Mouse (Mus musculus): ENCODE results near the gene Arhgap15. TPM values are rescaled to one million over a fixed set of nuclear protein-coding genes. Genes with fewer than 3 reads are reported as not detected.
A peak's percentile ranks its signal among the peaks of the same experiment; 100 is the strongest.

Arhgap15 gene
- polyA plus RNA-seq, 1 experiment: not detected

GRCm38 (mm10) chr2:43796448-43796847 is 47.8 kb downstream of the Arhgap15 start:
- Histone ChIP-seq H3K4me3 (ENCODE audit: insufficient read depth, low read length) (no peak overlapping the region), H3K4me1 (ENCODE audit: control insufficient read depth, insufficient read depth, low read length) (no peaks in the 10 kb centered on the region), H3K27ac (ENCODE audit: insufficient read depth, low read length) (no peak overlapping the region)
- no peak for TF ChIP-seq CTCF (IDR thresholded peaks at IDR 0.05; ENCODE audit: borderline replicate concordance, insufficient read depth, low read length)

DNA sequence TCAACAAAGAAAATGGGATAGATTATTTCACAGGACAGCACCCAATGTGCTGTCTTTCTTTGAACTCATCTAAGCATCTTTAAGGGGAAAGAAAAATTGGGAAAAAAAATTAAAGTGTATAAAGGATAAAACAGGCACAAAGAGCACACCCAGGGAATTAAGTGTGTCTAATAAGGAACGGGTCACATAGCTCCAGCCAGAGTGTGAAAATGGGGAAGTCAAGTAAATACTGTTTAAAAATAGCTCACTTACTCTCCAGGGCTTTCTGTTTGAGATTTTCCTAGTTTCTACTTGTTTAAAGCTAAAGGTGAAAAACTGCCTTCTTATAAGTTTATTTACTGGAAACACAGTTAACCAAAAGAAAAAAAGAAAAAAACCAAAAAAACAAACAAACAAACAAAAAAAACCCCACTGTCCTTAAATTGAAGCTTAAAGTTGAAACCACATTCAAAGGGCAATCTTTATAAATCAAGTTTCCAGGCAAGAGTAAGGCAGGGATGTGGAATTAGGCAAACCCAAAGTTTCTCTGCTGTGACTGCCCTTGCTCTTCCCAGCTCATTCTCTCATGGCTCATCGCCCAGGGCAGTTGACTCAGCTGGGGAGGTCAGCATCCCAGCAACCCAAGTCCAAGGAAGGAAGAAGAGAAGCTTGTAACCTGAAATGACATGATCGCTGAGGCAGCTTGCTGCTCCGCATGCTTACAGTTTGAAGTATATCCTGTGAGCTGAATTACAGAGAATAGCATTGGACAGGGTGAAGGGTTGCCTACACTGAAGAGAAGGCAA is 57.5 kb downstream of the Arhgap15 start:
- Histone ChIP-seq H3K4me3 (ENCODE audit: insufficient read depth, low read length) (no peak overlapping the region), H3K27ac (ENCODE audit: insufficient read depth, low read length) (no peak overlapping the region; the same call in 1 of the 2 replicates), H3K4me1 (ENCODE audit: control insufficient read depth, insufficient read depth, low read length) (0 out of 2 replicates have a peak, but pooled peaks cover 2% of the 10 kb centered on the region)
- TF ChIP-seq CTCF (IDR thresholded peaks at IDR 0.05; ENCODE audit: borderline replicate concordance, insufficient read depth, low read length): no peak
- TF ChIP-seq POLR2A (IDR thresholded peaks at IDR 0.05; ENCODE audit: low read depth, low read length): no peak

- no peaks in the 10 kb centered on the region for H3K4me1 ChIP-seq (ENCODE audit: control insufficient read depth, insufficient read depth, low read length)
- TF ChIP-seq CTCF (IDR thresholded peaks at IDR 0.05; ENCODE audit: borderline replicate concordance, insufficient read depth, low read length) (no peak), POLR2A (IDR thresholded peaks at IDR 0.05; ENCODE audit: low read depth, low read length) (no peak)
- H3K4me3 ChIP-seq (ENCODE audit: insufficient read depth, low read length): no peak overlapping the region
- H3K27ac ChIP-seq (ENCODE audit: insufficient read depth, low read length): peak overlapping the region; percentile 8; the same call in 1 of the 2 replicates
These were observed 67.5 kb downstream of the Arhgap15 start for GRCm38 (mm10) chr2:43815896-43816787.

DNA sequence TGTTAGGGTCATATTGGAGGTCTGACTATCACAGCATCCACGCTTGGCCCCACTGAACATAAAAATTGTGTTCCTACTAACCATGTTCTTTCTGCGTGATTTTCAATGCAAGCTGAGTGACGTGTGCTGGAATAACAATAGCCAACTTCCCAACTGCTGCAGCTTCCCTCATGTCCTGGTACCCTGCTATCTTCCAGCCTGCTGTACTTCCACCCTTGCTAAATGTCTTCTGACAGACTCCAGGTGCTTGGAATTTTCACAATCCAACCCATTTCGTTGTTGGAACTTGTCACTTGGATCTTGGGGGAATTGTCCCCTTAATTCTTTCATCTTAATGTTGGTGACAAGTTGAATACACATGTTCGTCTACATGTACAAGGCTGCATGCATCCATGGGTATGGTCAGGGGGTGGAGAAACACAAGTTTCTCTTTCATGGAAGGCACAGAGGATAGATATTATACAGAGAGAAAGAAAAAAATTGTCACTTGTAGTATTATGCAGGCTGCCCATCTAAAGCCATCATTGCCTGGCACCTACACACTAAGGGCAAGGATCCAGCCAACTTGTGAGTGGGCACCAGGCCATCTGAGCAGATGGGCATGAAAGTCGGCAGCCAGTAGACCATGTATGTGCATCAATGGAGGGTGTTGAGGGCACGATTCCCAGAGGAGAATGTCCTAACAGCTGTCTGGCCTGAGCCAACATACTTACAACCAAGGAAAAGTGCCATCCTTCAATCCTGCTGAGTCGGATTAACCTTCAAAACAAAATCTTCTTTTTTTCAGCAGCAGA is 68.4 kb downstream of the Arhgap15 start:
- H3K4me3 ChIP-seq (ENCODE audit: insufficient read depth, low read length): no peak overlapping the region
- no peaks in the 10 kb centered on the region for H3K4me1 ChIP-seq (ENCODE audit: control insufficient read depth, insufficient read depth, low read length)
- TF ChIP-seq CTCF (IDR thresholded peaks at IDR 0.05; ENCODE audit: borderline replicate concordance, insufficient read depth, low read length) (no peak), POLR2A (IDR thresholded peaks at IDR 0.05; ENCODE audit: low read depth, low read length) (no peak)
- peak overlapping the region; percentile 8; the same call in 1 of the 2 replicates for H3K27ac ChIP-seq (ENCODE audit: insufficient read depth, low read length)

- no peak overlapping the region for H3K27ac ChIP-seq (ENCODE audit: insufficient read depth, low read length)
These were observed 87.3 kb downstream of the Arhgap15 start for GRCm38 (mm10) chr2:43835931-43836330.

GRCm38 (mm10) chr2:43841644-43842043 is 93.0 kb downstream of the Arhgap15 start:
- no peaks in the 10 kb centered on the region for H3K4me1 ChIP-seq (ENCODE audit: control insufficient read depth, insufficient read depth, low read length)
- H3K27ac ChIP-seq (ENCODE audit: insufficient read depth, low read length): no peak overlapping the region
- TF ChIP-seq POLR2A (IDR thresholded peaks at IDR 0.05; ENCODE audit: low read depth, low read length) (no peak), CTCF (IDR thresholded peaks at IDR 0.05; ENCODE audit: borderline replicate concordance, insufficient read depth, low read length) (no peak)
- no peak overlapping the region for H3K4me3 ChIP-seq (ENCODE audit: insufficient read depth, low read length)

More at GRCm38 (mm10) chr2:43835931-43836330, 87.3 kb downstream of the Arhgap15 start:
- no peak for TF ChIP-seq POLR2A (IDR thresholded peaks at IDR 0.05; ENCODE audit: low read depth, low read length)
- TF ChIP-seq CTCF (IDR thresholded peaks at IDR 0.05; ENCODE audit: borderline replicate concordance, insufficient read depth, low read length): no peak
- H3K4me1 ChIP-seq (ENCODE audit: control insufficient read depth, insufficient read depth, low read length): no peaks in the 10 kb centered on the region
- H3K4me3 ChIP-seq (ENCODE audit: insufficient read depth, low read length): no peak overlapping the region

DNA sequence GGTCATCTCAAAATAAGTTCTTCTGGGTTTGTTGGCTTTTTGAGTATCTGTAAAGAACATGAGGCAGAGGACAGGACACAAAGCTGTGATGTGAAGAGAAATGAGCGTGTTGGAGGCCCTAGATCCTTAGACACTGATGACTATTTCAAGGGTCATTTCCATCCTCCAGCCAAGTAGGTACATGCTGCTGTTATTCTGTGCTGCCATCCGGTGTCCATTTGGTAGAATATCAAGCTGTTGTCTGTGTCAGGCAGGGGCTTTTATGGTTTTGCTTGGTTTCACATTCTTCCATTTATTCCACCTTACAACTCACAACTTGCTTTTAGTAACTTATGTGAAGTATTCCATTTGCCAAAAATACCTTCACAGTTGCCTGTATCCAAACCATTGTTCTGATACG is 102.6 kb downstream of the Arhgap15 start:
- no peak for TF ChIP-seq CTCF (IDR thresholded peaks at IDR 0.05; ENCODE audit: borderline replicate concordance, insufficient read depth, low read length)
- Histone ChIP-seq H3K4me3 (ENCODE audit: insufficient read depth, low read length) (no peak overlapping the region), H3K27ac (ENCODE audit: insufficient read depth, low read length) (no peak overlapping the region), H3K4me1 (ENCODE audit: control insufficient read depth, insufficient read depth, low read length) (no peaks in the 10 kb centered on the region)

DNA sequence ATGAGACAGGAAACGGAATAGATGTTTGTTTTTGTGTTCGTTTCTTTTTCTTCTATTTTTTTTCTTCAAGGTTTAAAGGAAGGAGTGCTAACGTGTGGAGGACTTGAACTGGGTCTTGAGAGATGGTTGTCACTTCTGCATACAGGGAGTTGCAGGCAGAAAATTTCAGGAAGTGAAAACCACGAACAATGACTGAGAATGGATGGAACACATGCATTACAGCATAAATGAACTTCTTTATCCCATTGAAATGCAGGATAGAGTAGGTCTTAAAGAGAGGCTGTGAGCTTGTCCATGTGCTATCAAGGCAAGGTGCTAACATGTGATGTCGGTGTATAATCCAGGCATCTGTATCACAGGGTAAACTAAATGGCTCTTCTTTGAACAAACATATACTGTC is 114.1 kb downstream of the Arhgap15 start:
- H3K27ac ChIP-seq (ENCODE audit: insufficient read depth, low read length): no peak overlapping the region
- no peak for TF ChIP-seq POLR2A (IDR thresholded peaks at IDR 0.05; ENCODE audit: low read depth, low read length)
- TF ChIP-seq CTCF (IDR thresholded peaks at IDR 0.05; ENCODE audit: borderline replicate concordance, insufficient read depth, low read length): no peak
- H3K4me3 ChIP-seq (ENCODE audit: insufficient read depth, low read length): no peak overlapping the region
- no peaks in the 10 kb centered on the region for H3K4me1 ChIP-seq (ENCODE audit: control insufficient read depth, insufficient read depth, low read length)

DNA sequence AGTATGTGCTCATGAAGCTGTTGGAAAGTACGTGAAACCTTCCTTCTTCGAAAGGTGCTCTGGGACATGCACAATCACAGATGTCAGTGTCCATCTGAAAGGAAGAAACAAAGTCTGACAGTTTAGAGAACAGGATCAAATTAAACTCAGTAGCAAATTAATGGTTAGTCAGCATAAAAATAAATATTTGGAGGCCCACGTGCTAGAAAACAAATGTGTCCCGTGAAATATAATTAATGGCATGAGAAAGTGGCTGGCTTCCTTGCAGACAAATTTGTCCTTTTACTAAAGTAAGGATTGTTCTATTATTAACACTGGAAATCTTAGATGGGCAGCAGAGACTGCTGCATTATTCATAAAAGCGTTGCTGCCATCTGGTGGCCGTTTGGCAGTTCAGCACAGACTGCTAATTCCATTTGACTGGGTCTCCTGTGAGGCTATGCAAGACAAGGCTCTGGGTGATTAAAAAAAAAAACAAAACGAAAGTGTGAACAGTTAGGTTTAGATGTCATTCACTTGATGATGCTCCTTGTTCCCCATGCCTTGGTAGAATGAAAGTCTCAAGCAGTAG is 153.9 kb downstream of the Arhgap15 start:
- TF ChIP-seq POLR2A (IDR thresholded peaks at IDR 0.05; ENCODE audit: low read depth, low read length) (no peak), CTCF (IDR thresholded peaks at IDR 0.05; ENCODE audit: borderline replicate concordance, insufficient read depth, low read length) (peak; percentile 62; the same call in 1 of the 2 replicates)
- no peak overlapping the region for H3K27ac ChIP-seq (ENCODE audit: insufficient read depth, low read length)
- no peak overlapping the region for H3K4me3 ChIP-seq (ENCODE audit: insufficient read depth, low read length)
- no peaks in the 10 kb centered on the region for H3K4me1 ChIP-seq (ENCODE audit: control insufficient read depth, insufficient read depth, low read length)

All from embryonic fibroblast, embryonic 13.5 days (primary cell).